Mouse (Mus musculus) heart, adult 2 months (tissue): Measurements from ENCODE around the gene Ncapd2.

Source experiments
- CTCF ChIP-seq: fragments of 200-600 bp; IDR thresholded peaks from 2 replicates; pipeline ENCODE4 v1.8.1; 2022; ENCODE audit warnings: antibody characterized with exemption, mild to moderate bottlenecking, moderate library complexity
- EP300 ChIP-seq: fragments of 200-500 bp; IDR thresholded peaks from 2 replicates; pipeline ENCODE4 v1.6.1; 2011; ENCODE audit warnings: low read depth, low read length, control low read depth; ENCODE audit not compliant: insufficient read depth
- POLR2A ChIP-seq: fragments of 200-500 bp; IDR thresholded peaks from 2 replicates; pipeline ENCODE4 v1.6.1; 2011; ENCODE audit warnings: mild to moderate bottlenecking, low read depth, low read length, control low read depth; ENCODE audit not compliant: insufficient read depth

GRCm38 (mm10) chr6:125192841-125193240, 1.3 kb upstream of the Ncapd2 start:
- TF ChIP-seq POLR2A: no peak
- no peak for TF ChIP-seq CTCF
- no peak for TF ChIP-seq EP300
